Mouse (Mus musculus) embryonic facial prominence, embryonic 14.5 days (tissue): ENCODE results near the gene P3h2. TPM values are rescaled to one million over a fixed set of nuclear protein-coding genes. Genes with fewer than 3 reads are reported as not detected.

ENCODE experiments used
- ATAC-seq: fragments of 200-750 bp; cut with Nextera tagmentation; 2 replicates; pipeline ENCODE4 v1.8.0; 2017; ENCODE audit warnings: low read depth, moderate number of reproducible peaks, moderate TSS enrichment
- DNase-seq: peaks from one replicate; pipeline ENCODE4 v3.0.0-alpha.2; 2015; ENCODE audit warnings: low spot score
- H3K27ac ChIP-seq: fragments of 300-500 bp; sonication (generic); replicated peaks from 2 replicates; pipeline ENCODE4 v1.5.1; 2014; ENCODE audit warnings: low read depth, mild to moderate bottlenecking, low read length, moderate library complexity
- H3K27me3 ChIP-seq: fragments of 300-500 bp; sonication (generic); replicated peaks from 2 replicates; pipeline ENCODE4 v1.6.1; 2014; ENCODE audit warnings: low read length; ENCODE audit not compliant: control insufficient read depth, insufficient read depth
- H3K36me3 ChIP-seq: fragments of 300-500 bp; sonication (generic); 2 replicates; pipeline ENCODE4 v1.6.1; 2014; ENCODE audit warnings: low read length, mixed read lengths; ENCODE audit not compliant: control insufficient read depth, insufficient read depth
- H3K4me1 ChIP-seq: fragments of 300-500 bp; sonication (generic); 2 replicates; pipeline ENCODE4 v1.6.1; 2014; ENCODE audit warnings: antibody characterized with exemption, low read length; ENCODE audit not compliant: control insufficient read depth, insufficient read depth
- H3K4me2 ChIP-seq: fragments of 300-500 bp; sonication (generic); 2 replicates; pipeline ENCODE4 v1.6.1; 2014; ENCODE audit warnings: low read depth, mild to moderate bottlenecking, low read length, moderate library complexity, mixed read lengths
- H3K4me3 ChIP-seq: fragments of 300-500 bp; sonication (generic); 2 replicates; pipeline ENCODE4 v1.5.1; 2014; ENCODE audit warnings: low read depth, mild to moderate bottlenecking, low read length
- H3K9ac ChIP-seq: fragments of 300-500 bp; sonication (generic); 2 replicates; pipeline ENCODE4 v1.6.1; 2014; ENCODE audit warnings: low read depth, mild to moderate bottlenecking, low read length, moderate library complexity, mixed read lengths
- H3K9me3 ChIP-seq: fragments of 300-500 bp; sonication (generic); 2 replicates; pipeline ENCODE4 v1.6.1; 2016; ENCODE audit warnings: low read length; ENCODE audit not compliant: control insufficient read depth
- WGBS: fragments of 180-500 bp; shearing (Covaris S2); extraction: QIAGEN DNeasy Blood & Tissue Kit; methylation state at CpG from one replicate; pipeline ENCODE4 v1.1.7; 2014; 5-methylcytosine and 5-hydroxymethylcytosine counted together
- polyA plus RNA-seq: library from polyadenylated mRNA; unstranded; fragments of >200 nt; fragmentation: Nextera tagmentation; extraction: Ambion mirVana; gene quantifications from 2 replicates; pipeline ENCODE4 v1.2.1, GENCODE M21; 2014

The P3h2 gene
- polyA plus RNA-seq, 1 experiment from 2014 or later = 10.3 TPM

DNA sequence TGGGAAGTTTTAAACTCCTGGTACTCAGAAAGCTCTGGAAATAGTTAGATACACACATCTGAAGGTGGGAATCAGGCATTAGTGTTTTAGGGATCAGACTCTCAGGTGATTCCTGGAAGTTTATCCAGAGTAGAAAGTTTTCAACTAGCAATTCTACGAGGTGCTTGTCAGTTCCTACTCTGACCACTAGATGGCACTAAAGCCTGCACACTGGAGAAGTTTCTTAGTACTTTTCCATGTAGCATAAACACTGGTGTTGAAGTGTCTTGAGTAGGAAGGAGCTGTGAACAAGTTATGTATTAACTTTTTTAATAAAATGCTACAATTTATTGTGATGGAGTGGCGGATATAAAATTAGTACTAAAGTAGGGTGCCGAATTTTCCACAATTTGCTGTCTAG is 141.7 kb downstream of the P3h2 start:
- no peak overlapping the region for H3K9ac ChIP-seq
- H3K36me3 ChIP-seq = 0 out of 2 replicates have a peak, but pooled peaks cover 4% of the 10 kb centered on the region
- H3K9me3 ChIP-seq = no peaks in the 10 kb centered on the region
- ATAC-seq (no peak; the same call in 1 of the 2 replicates), DNase-seq (peak; percentile 75)
- no peaks in the 10 kb centered on the region for H3K27me3 ChIP-seq
- H3K27ac ChIP-seq = no peak overlapping the region
- no peak overlapping the region for H3K4me2 ChIP-seq
- WGBS = 24% methylated on average over 3 of the region's 3 CpGs
- no peaks in the 10 kb centered on the region for H3K4me1 ChIP-seq
- no peak overlapping the region for H3K4me3 ChIP-seq

DNA sequence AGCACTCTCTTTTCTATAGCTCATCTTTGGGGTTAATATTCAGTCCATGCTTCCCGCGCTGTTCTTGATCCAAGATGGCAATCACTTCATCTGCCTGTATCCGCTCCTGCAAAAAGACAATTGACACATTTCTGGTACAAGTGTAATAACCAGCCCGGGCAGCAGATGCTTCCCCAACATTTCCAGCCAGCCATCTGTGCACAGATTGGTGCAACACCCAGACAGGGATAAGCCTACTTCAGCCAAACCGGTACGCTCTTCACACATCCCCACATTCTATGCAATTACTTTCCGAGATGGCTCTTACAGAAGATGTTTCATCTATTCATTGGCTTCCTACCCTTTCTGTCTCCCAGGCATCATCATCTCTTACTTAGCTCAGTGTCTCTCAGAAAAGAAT is 145.2 kb downstream of the P3h2 start:
- WGBS = 92% methylated on average over 7 of the region's 7 CpGs
- Histone ChIP-seq H3K4me2 (no peak overlapping the region), H3K9me3 (no peaks in the 10 kb centered on the region), H3K4me3 (no peak overlapping the region), H3K27ac (no peak overlapping the region), H3K4me1 (no peaks in the 10 kb centered on the region; the same call in 1 of the 2 replicates), H3K9ac (no peak overlapping the region), H3K36me3 (no peaks in the 10 kb centered on the region), H3K27me3 (no peaks in the 10 kb centered on the region)
- ATAC-seq (no peak), DNase-seq (no peak)

DNA sequence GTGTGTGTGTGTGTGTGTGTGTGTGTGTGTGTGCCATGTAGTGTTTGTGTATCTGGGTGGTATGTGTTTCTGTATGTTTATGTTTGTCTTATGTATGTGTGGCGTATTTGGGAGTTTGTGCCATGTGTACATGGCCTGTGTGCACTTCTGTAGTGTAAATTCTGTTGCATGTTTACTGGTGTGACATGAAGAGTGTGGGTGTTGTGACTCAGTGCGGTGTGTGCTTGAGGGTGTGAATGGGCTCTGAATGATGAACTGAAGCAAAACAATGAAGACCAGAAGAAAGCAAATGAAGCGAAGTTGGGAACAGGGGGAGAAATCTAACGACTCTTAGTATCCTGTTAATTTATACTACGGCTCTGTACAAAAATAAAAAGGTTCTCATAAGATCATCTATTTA is 145.7 kb downstream of the P3h2 start:
- ATAC-seq (no peak), DNase-seq (no peak)
- Histone ChIP-seq H3K9me3 (no peaks in the 10 kb centered on the region), H3K9ac (no peak overlapping the region), H3K27me3 (no peaks in the 10 kb centered on the region), H3K27ac (no peak overlapping the region), H3K4me1 (peaks cover under 1% of the 10 kb centered on the region; the same call in 1 of the 2 replicates), H3K36me3 (no peaks in the 10 kb centered on the region), H3K4me3 (no peak overlapping the region), H3K4me2 (no peak overlapping the region)
- WGBS = 92% methylated on average over 5 of the region's 5 CpGs

DNA sequence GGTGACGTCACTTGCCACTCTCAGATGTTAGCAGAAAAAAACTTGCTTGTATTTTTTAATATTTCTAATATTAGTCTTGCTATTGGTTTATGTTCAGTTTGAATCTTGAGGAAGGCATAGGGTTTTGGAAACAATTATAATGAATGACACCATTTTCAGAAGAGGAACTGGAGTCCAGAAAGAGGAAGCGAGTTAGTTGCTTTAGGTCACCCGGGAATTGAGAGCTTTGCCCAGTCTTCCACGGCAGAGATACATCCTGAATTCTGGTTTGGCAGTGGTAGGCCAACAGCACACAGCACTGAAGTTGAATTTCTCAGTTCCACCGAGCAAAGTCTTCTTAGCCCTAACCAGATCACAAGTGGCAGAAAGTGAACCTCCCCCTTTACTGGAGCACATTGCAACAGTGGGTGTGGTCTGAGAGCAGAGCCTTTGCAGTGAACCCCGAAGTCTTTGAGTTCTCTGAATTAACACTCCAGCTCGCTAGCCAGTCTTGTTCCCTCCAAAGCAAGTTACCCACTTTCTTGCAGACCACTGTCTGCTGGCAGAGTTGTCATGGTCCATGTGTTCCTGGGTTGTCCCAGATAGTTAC is 146.8 kb downstream of the P3h2 start:
- ATAC-seq (no peak), DNase-seq (no peak)
- WGBS = 59% methylated on average over 7 of the region's 7 CpGs
- no peak overlapping the region for H3K4me3 ChIP-seq
- no peak overlapping the region for H3K4me2 ChIP-seq
- H3K4me1 ChIP-seq = peaks cover 2% of the 10 kb centered on the region; the same call in 1 of the 2 replicates
- H3K9me3 ChIP-seq = no peaks in the 10 kb centered on the region
- no peak overlapping the region for H3K9ac ChIP-seq
- no peak overlapping the region for H3K27ac ChIP-seq
- no peaks in the 10 kb centered on the region for H3K36me3 ChIP-seq
- no peaks in the 10 kb centered on the region for H3K27me3 ChIP-seq

DNA sequence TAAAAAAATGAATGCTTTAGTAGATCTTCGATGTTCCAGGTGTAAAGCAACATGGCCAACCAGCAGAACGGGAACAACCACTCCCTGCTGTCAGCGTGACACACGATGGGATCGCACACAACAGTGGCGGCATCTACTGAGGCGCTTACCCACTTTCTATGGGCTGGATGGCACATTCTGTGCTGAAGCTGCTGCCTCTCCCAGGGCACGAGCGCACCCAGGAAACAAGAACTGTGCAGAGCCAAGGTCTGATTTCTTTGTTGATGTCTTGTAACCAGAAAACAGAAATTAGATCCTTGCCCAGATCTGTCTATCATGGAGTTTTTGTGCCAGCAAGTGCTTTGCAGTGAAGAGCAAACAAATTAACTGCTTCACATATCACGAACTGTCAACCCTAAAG is 147.4 kb downstream of the P3h2 start:
- H3K4me2 ChIP-seq = no peak overlapping the region
- H3K4me3 ChIP-seq = no peak overlapping the region
- H3K36me3 ChIP-seq = no peaks in the 10 kb centered on the region
- H3K9ac ChIP-seq = no peak overlapping the region
- DNase-seq = peak; percentile 36
- ATAC-seq = no peak
- no peaks in the 10 kb centered on the region for H3K9me3 ChIP-seq
- no peaks in the 10 kb centered on the region for H3K27me3 ChIP-seq
- 84% methylated on average over 10 of the region's 10 CpGs for WGBS
- H3K4me1 ChIP-seq = peaks cover 2% of the 10 kb centered on the region; the same call in 1 of the 2 replicates
- H3K27ac ChIP-seq = no peak overlapping the region

DNA sequence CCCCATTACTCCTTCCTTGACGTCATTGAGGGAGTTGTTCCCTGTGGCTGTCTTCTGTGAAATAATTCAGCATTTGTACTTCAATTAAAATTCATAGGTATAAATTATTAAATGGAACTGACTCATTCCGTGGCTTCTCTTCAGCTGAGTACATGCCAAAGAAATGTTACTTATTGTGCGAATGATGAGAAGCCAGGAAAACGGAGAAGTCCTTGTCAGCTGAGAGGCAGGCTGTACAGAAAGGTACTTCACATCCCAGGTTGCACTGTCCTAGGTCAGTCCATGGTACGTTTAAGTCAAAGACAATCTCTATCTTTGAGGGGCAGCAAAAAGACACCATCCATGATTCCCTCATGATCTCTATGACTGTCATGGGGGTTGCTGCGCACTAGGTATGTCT is 148.8 kb downstream of the P3h2 start:
- Histone ChIP-seq H3K9ac (no peak overlapping the region), H3K4me1 (peaks cover 2% of the 10 kb centered on the region; the same call in 1 of the 2 replicates), H3K36me3 (no peaks in the 10 kb centered on the region), H3K4me3 (no peak overlapping the region), H3K4me2 (no peak overlapping the region), H3K27me3 (no peaks in the 10 kb centered on the region), H3K27ac (no peak overlapping the region), H3K9me3 (no peaks in the 10 kb centered on the region)
- DNase-seq (no peak), ATAC-seq (no peak)
- 87% methylated on average over 6 of the region's 6 CpGs for WGBS

DNA sequence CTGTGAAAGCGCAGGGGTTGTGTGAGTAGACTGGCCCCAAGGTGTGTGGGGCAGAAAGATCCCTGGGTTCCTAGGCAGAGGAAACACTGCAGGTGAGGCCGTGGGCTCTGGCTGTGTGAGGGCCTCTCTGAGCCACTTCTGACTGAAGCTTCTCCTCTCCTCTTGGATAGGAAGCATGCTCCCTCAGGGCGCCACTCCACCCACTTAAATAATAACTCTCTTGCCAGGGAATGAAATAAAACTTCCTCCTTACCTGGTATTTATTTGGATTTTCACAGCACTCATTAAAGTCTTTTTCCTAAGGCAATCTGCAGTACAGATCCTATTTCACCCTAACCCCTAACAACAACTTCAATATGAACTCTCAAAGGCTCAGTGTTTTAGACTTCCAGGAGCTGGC is 151.0 kb downstream of the P3h2 start:
- DNase-seq (peak; percentile 54), ATAC-seq (0 out of 2 replicates have a peak, but pooled peaks have one; percentile 24)
- Histone ChIP-seq H3K27ac (no peak overlapping the region), H3K9ac (no peak overlapping the region), H3K4me2 (no peak overlapping the region), H3K27me3 (no peaks in the 10 kb centered on the region), H3K4me1 (peaks cover 2% of the 10 kb centered on the region; the same call in 1 of the 2 replicates), H3K9me3 (no peaks in the 10 kb centered on the region), H3K4me3 (no peak overlapping the region), H3K36me3 (no peaks in the 10 kb centered on the region)
- 61% methylated on average over 3 of the region's 3 CpGs for WGBS

DNA sequence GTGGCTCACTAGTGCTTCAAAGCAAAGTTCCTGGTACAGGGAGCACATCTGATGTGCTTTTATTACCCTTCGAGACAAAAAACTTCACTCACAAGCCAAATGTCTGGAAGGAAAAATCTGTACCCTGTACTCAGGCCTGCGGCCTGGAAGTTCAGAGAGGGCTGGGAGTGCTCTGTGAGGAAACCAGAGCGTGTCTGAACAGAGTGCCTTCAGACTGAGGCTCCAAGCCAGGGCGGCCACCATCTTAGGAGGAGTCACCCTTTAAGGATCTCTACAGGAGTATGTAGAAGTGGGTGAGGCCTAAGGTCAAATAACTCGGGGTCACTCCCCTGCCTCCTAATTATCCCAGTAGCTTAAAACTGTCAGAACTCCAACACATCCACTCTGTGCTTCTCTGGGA is 152.2 kb downstream of the P3h2 start:
- H3K4me2 ChIP-seq = no peak overlapping the region
- WGBS = 68% methylated on average over 5 of the region's 5 CpGs
- DNase-seq (no peak), ATAC-seq (no peak)
- H3K36me3 ChIP-seq = no peaks in the 10 kb centered on the region
- no peak overlapping the region for H3K27ac ChIP-seq
- no peak overlapping the region for H3K4me3 ChIP-seq
- peaks cover 2% of the 10 kb centered on the region; the same call in 1 of the 2 replicates for H3K4me1 ChIP-seq
- no peak overlapping the region for H3K9ac ChIP-seq
- no peaks in the 10 kb centered on the region for H3K9me3 ChIP-seq
- no peaks in the 10 kb centered on the region for H3K27me3 ChIP-seq

DNA sequence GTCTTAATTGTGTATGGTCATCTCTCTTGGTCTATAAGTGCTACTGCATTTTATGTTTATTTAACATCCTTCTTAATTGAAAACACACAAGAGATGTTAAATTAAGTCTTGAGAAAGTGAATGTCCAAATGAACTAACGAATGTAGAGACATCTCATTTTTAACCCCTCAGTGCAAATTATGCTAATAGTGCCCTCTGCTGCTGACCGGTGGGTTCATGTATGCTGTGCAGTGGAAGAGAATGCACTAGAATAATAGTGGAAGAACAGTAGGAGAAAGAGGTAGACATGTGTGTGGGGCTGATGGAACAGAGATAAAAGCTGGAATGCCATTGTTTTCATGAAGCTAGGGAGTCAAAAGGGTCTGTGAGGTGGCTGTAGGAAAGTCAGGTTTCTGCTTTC is 153.6 kb downstream of the P3h2 start:
- DNase-seq = no peak
- no peaks in the 10 kb centered on the region for H3K27me3 ChIP-seq
- no peak overlapping the region for H3K4me2 ChIP-seq
- no peak overlapping the region for H3K4me3 ChIP-seq
- H3K27ac ChIP-seq = no peak overlapping the region
- H3K9me3 ChIP-seq = no peaks in the 10 kb centered on the region
- no peak for ATAC-seq
- peaks cover 5% of the 10 kb centered on the region; the same call in 1 of the 2 replicates for H3K4me1 ChIP-seq
- H3K9ac ChIP-seq = no peak overlapping the region
- no peaks in the 10 kb centered on the region for H3K36me3 ChIP-seq
- 56% methylated on average over 2 of the region's 2 CpGs for WGBS
